Mouse (Mus musculus) heart, adult 2 months (tissue): Measurements from ENCODE around the gene Lad1.

Experiments
- CTCF ChIP-seq: fragments of 200-600 bp; IDR thresholded peaks from 2 replicates; pipeline ENCODE4 v1.8.1; 2022; ENCODE audit warnings: antibody characterized with exemption, mild to moderate bottlenecking, moderate library complexity
- EP300 ChIP-seq: fragments of 200-500 bp; IDR thresholded peaks from 2 replicates; pipeline ENCODE4 v1.6.1; 2011; ENCODE audit warnings: low read depth, low read length, control low read depth; ENCODE audit not compliant: insufficient read depth
- POLR2A ChIP-seq: fragments of 200-500 bp; IDR thresholded peaks from 2 replicates; pipeline ENCODE4 v1.6.1; 2011; ENCODE audit warnings: mild to moderate bottlenecking, low read depth, low read length, control low read depth; ENCODE audit not compliant: insufficient read depth

- TF ChIP-seq CTCF, result no peak
- TF ChIP-seq POLR2A, result no peak
- TF ChIP-seq EP300, result no peak
These were observed 6.2 kb upstream of the Lad1 start for GRCm38 (mm10) chr1:135812205-135812604.
